In the genomic region with DNA sequence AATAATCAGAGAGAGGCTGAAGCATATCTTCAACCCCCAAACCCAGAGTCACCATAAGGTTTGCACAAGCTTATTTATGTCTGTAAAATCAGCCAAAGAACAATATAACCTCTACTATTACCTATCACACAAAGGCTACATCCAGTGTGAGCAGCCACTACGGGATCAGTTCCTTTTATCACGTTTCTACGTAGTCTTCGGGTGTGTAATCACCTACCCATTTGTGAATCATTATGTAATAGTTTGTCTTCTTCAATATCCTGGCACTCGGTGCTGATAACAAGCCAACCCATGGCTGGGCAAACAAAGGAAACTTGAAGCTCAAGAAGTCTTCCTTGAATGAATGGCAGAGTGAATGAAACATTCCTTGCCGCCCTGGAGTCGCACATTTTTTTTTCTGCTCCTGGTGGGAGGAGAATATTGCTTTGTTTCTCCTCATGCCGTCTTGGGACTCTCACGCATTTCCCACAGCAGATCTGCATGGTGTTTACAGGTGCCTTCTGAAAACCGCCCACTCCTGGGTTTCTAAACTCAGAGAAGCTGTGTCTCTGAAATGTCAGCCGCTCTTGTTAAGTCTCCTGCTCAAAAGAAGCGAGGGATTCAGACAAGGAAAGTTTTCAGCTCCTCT, we compare ENCODE assay signal across 14 mouse cellular contexts. TPM values are rescaled to one million over a fixed set of nuclear protein-coding genes. Genes with fewer than 3 reads are reported as not detected.
DNase-seq lines count a peak whose midpoint lies in the region; ATAC-seq and TF ChIP-seq lines count a peak whose summit lies in the region.
"Had no signal": no experiment of that assay in that cellular context is flagged by ENCODE, and none has a peak within 500 bp of the region (broad histone marks: within the 10 kb centered on the region; RNA-seq: fewer than 3 reads in every experiment).

No protein-coding gene starts in this region.

- TF ChIP-seq EP300 in lung, postnatal 0 days (IDR thresholded peaks at IDR 0.05), result no peak

- H3K4me3 ChIP-seq in heart, embryonic 15.5 days, result no peak overlapping the region
- H3K4me3 ChIP-seq in lung, postnatal 0 days (ENCODE audit: low read depth, low read length), result no peak overlapping the region
- no peak overlapping the region for H3K4me3 ChIP-seq in stomach, embryonic 16.5 days (replicated peaks; ENCODE audit: low read length)
- H3K4me3 ChIP-seq: liver, embryonic 12.5 days; stomach, embryonic 15.5 days had no signal

- H3K27ac ChIP-seq in heart, embryonic 15.5 days, result no peak overlapping the region
- H3K27ac ChIP-seq in lung, postnatal 0 days (ENCODE audit: low read length), result no peak overlapping the region
- no peak overlapping the region for H3K27ac ChIP-seq in stomach, embryonic 16.5 days (ENCODE audit: low read length)
- H3K27ac ChIP-seq: liver, embryonic 12.5 days; stomach, embryonic 15.5 days had no signal

- H3K36me3 ChIP-seq in heart, embryonic 15.5 days, result no peaks in the 10 kb centered on the region
- no peaks in the 10 kb centered on the region for H3K36me3 ChIP-seq in lung, postnatal 0 days (ENCODE audit: insufficient read depth, low read length)
- no peaks in the 10 kb centered on the region for H3K36me3 ChIP-seq in stomach, embryonic 16.5 days (ENCODE audit: control insufficient read depth, insufficient read depth, low read length)
- H3K36me3 ChIP-seq: liver, embryonic 12.5 days; stomach, embryonic 15.5 days had no signal

- no peak for TF ChIP-seq CTCF in lung, postnatal 0 days (IDR thresholded peaks at IDR 0.05)

- no peak overlapping the region for H3K9ac ChIP-seq in heart, embryonic 15.5 days
- H3K9ac ChIP-seq in lung, postnatal 0 days (replicated peaks; ENCODE audit: low read depth), result no peak overlapping the region
- no peak overlapping the region for H3K9ac ChIP-seq in stomach, embryonic 16.5 days (ENCODE audit: low read length)
- H3K9ac ChIP-seq: liver, embryonic 12.5 days; stomach, embryonic 15.5 days had no signal

- ATAC-seq in heart, embryonic 15.5 days (replicated peaks; ENCODE audit: insufficient number of reproducible peaks, insufficient read depth, low FRiP score, low read depth), result no peak
- ATAC-seq in lung, postnatal 0 days, result peak; percentile 47
- ATAC-seq in stomach, embryonic 16.5 days (ENCODE audit: insufficient read depth, low FRiP score), result peak; percentile 64; the same call in 1 of the 2 replicates
- no peak for ATAC-seq in cerebellum, adult (ENCODE audit: insufficient number of reproducible peaks, low FRiP score, low TSS enrichment)
- ATAC-seq: liver, embryonic 12.5 days; Patski had no signal

- H3K4me2 ChIP-seq in heart, embryonic 15.5 days, result 0 out of 2 replicates have a peak overlapping the region, but pooled peaks have one; percentile 23
- H3K4me2 ChIP-seq in lung, postnatal 0 days (replicated peaks; ENCODE audit: low read depth, low read length), result peak overlapping the region; percentile 6; the same call in 1 of the 2 replicates
- H3K4me2 ChIP-seq in stomach, embryonic 16.5 days (ENCODE audit: low read depth, low read length), result no peak overlapping the region
- H3K4me2 ChIP-seq: liver, embryonic 12.5 days; stomach, embryonic 15.5 days had no signal

- WGBS in heart, embryonic 15.5 days, result 54% methylated on average over 12 of the region's 12 CpGs
- WGBS in lung, postnatal 0 days, result 40% methylated on average over 12 of the region's 12 CpGs
- 54% methylated on average over 12 of the region's 12 CpGs for WGBS in stomach, embryonic 16.5 days

- H3K27me3 ChIP-seq in heart, embryonic 15.5 days, result no peaks in the 10 kb centered on the region
- no peaks in the 10 kb centered on the region for H3K27me3 ChIP-seq in lung, postnatal 0 days (replicated peaks; ENCODE audit: insufficient read depth, low read length)
- no peaks in the 10 kb centered on the region for H3K27me3 ChIP-seq in stomach, embryonic 16.5 days (ENCODE audit: control insufficient read depth, insufficient read depth, low read length)
- H3K27me3 ChIP-seq: CH12.LX; liver, embryonic 12.5 days; Patski; stomach, embryonic 15.5 days had no signal

- no peak for DNase-seq in heart, postnatal 10 days
- DNase-seq in lung, postnatal 0 days (ENCODE audit: low spot score), result peak; percentile 53
- DNase-seq in lung, postnatal 4 days, result no peak
- peak; percentile 16 to 19 for DNase-seq in frontal cortex, postnatal 14 days (ENCODE audit: low spot score in 2 of 2)
- DNase-seq: heart, adult 11 months; kidney, postnatal 10 days had no signal

- intact Hi-C loops in heart, postnatal 10 days (cut with DNase I), result no loop called here

- H3K9me3 ChIP-seq in heart, embryonic 15.5 days (replicated peaks), result no peaks in the 10 kb centered on the region
- no peaks in the 10 kb centered on the region for H3K9me3 ChIP-seq in lung, postnatal 0 days (ENCODE audit: low read length)
- H3K9me3 ChIP-seq in stomach, embryonic 16.5 days (replicated peaks; ENCODE audit: control insufficient read depth, low read length), result no peaks in the 10 kb centered on the region
- H3K9me3 ChIP-seq: liver, embryonic 12.5 days; stomach, embryonic 15.5 days had no signal

- H3K4me1 ChIP-seq in heart, embryonic 15.5 days (replicated peaks), result peaks cover 9% of the 10 kb centered on the region; the same call in 1 of the 2 replicates
- H3K4me1 ChIP-seq in lung, postnatal 0 days (ENCODE audit: insufficient read depth, low read depth, low read length), result no peaks in the 10 kb centered on the region; the same call in 1 of the 2 replicates
- no peaks in the 10 kb centered on the region for H3K4me1 ChIP-seq in stomach, embryonic 16.5 days (ENCODE audit: control insufficient read depth, insufficient read depth, low read length)
- H3K4me1 ChIP-seq: liver, embryonic 12.5 days; stomach, embryonic 15.5 days had no signal

RNA-seq across cellular contexts. Expression of a gene that starts 21.3 kb away (rescaled TPM):
- 60.0 and 62.3 TPM in 2 replicates for polyA plus RNA-seq in heart, embryonic 15.5 days (2015; fragmentation: Nextera tagmentation; extraction: Ambion mirVana)
- 100 to 1,000 TPM; 177 to 181 TPM for total RNA-seq in heart, postnatal 10 days (2021)
- polyA plus RNA-seq in lung, postnatal 0 days (2015; fragmentation: Nextera tagmentation; extraction: Ambion mirVana), result 52.1 and 63.7 TPM in 2 replicates
- 51.2 and 60.1 TPM in 2 replicates for polyA plus RNA-seq in stomach, embryonic 16.5 days (2015; fragmentation: Nextera tagmentation; extraction: Ambion mirVana)
- total RNA-seq: megakaryocyte-erythroid progenitor cell, adult 5-6 weeks had no signal

Comparison
In these comparisons a context has a peak if more than half of its experiments do, and no peak if none do; other contexts are left out.
1. DNase-seq: peak in lung, postnatal 0 days (single experiment) and frontal cortex, postnatal 14 days (2 of 2); none in heart, postnatal 10 days (0 of 2) and lung, postnatal 4 days (0 of 2).
2. ATAC-seq: peak in lung, postnatal 0 days (single experiment) and stomach, embryonic 16.5 days (single experiment); none in heart, embryonic 15.5 days (single experiment) and cerebellum, adult (single experiment).